Mouse (Mus musculus) brain, embryonic 14.5 days (tissue): Measurements from ENCODE around the gene Exoc2.

Experiments
- CTCF ChIP-seq: fragments of 200-500 bp; IDR thresholded peaks from 2 replicates; pipeline ENCODE4 v1.5.1; 2012; ENCODE audit warnings: inconsistent platforms, mild to moderate bottlenecking, moderate library complexity, borderline replicate concordance; ENCODE audit not compliant: insufficient read depth, insufficient read length; ENCODE audit errors: extremely low read depth
- POLR2A ChIP-seq: fragments of 200-500 bp; IDR thresholded peaks from 2 replicates; pipeline ENCODE4 v1.6.1; 2012; ENCODE audit warnings: mild to moderate bottlenecking, inconsistent platforms, borderline replicate concordance; ENCODE audit not compliant: poor library complexity, insufficient read depth, insufficient read length, severe bottlenecking; ENCODE audit errors: extremely low read depth

DNA sequence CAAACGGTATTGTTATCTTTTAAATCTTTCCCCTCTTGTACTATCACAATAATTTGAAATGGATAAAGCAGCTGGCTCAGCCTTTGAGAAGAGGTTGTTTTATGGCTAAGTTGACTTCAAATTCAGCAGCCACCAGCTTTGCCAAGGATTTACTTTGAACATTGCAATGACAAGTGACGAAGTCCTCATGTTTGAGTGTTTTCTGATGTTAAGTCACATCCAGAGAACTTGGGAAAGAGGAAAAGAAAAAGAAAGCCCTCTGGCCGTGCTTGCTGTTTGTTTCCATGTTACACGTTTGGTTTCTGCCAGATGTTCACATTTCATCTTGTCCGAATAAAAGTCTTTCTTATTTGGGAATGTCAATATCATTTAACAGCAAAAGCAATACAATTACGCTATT is 48.0 kb upstream of the Exoc2 start:
- TF ChIP-seq POLR2A (no peak), CTCF (no peak)
